Mouse (Mus musculus) spleen, postnatal 0 days (tissue): Measurements from ENCODE around the gene Col10a1. TPM values are rescaled to one million over a fixed set of nuclear protein-coding genes. Genes with fewer than 3 reads are reported as not detected.

ENCODE experiments used
- polyA plus RNA-seq: library from polyadenylated mRNA; unstranded; fragments of >200 nt; fragmentation: Nextera tagmentation; extraction: Ambion mirVana; gene quantifications from 2 replicates; pipeline ENCODE4 v1.2.1, GENCODE M21; 2015

Gene Col10a1
- polyA plus RNA-seq = 0.10 and 0.23 TPM in 2 replicates

GRCm38 (mm10) chr10:34389681-34390080 lies at the start of gene Col10a1:
TSS of gene Col10a1 (plus strand) at chr10:34389981.

GRCm38 (mm10) chr10:34418204-34418756 lies 28.5 kb downstream of the Col10a1 start, which contains the start of gene Nt5dc1:
TSS of gene Nt5dc1 (minus strand) at chr10:34418552.

Other genes with a start within 250 kb of the Col10a1 start
- 6.7 and 9.8 TPM in 2 replicates for gene Dse, start 182.3 kb upstream of the Col10a1 start, polyA plus RNA-seq
- gene Tspyl1, start 107.8 kb upstream of the Col10a1 start, polyA plus RNA-seq = 41.5 and 47.7 TPM in 2 replicates
- 1.6 and 2.3 TPM in 2 replicates for gene Tspyl4, start 92.5 kb upstream of the Col10a1 start, polyA plus RNA-seq
- 15.9 and 16.0 TPM in 2 replicates for gene Nt5dc1, start 28.6 kb downstream of the Col10a1 start, polyA plus RNA-seq
- 1.3 and 1.4 TPM in 2 replicates for gene Frk, start 93.4 kb downstream of the Col10a1 start, polyA plus RNA-seq